Mouse (Mus musculus) thymus, postnatal 36 days (tissue): ENCODE measurements around the gene Akap6.

Source experiments
- DNase-seq, 2 experiments: peaks; one replicate each; pipeline ENCODE4 v3.0.0; 2022; ENCODE audit warnings: mixed read lengths in 2 of 2

Gene Akap6

GRCm38 (mm10) chr12:52850332-52851036 is 151.3 kb downstream of the Akap6 start:
- DNase-seq: no peak

- no peak for DNase-seq
Measured at GRCm38 (mm10) chr12:52851221-52851620, 152.0 kb downstream of the Akap6 start.

- DNase-seq: no peak
Measured at GRCm38 (mm10) chr12:52854236-52854679, 155.1 kb downstream of the Akap6 start.

- no peak for DNase-seq
Measured at GRCm38 (mm10) chr12:52856104-52856503, 156.9 kb downstream of the Akap6 start.

- DNase-seq: no peak
Measured at GRCm38 (mm10) chr12:52857306-52857705, 158.1 kb downstream of the Akap6 start.

GRCm38 (mm10) chr12:52861922-52862321 is 162.7 kb downstream of the Akap6 start:
- no peak for DNase-seq

- no peak for DNase-seq
Measured at GRCm38 (mm10) chr12:52868000-52868624, 168.9 kb downstream of the Akap6 start.

- no peak for DNase-seq
Measured at GRCm38 (mm10) chr12:52871604-52872003, 172.4 kb downstream of the Akap6 start.

- no peak for DNase-seq
Measured at GRCm38 (mm10) chr12:52874332-52874923, 175.2 kb downstream of the Akap6 start.

- DNase-seq: no peak
Measured at GRCm38 (mm10) chr12:52876065-52876464, 176.9 kb downstream of the Akap6 start.

- DNase-seq: no peak
Measured at GRCm38 (mm10) chr12:52876978-52877769, 178.0 kb downstream of the Akap6 start.

GRCm38 (mm10) chr12:52879324-52879723 is 180.1 kb downstream of the Akap6 start:
- no peak for DNase-seq

GRCm38 (mm10) chr12:52892519-52892918 is 193.3 kb downstream of the Akap6 start:
- no peak for DNase-seq

- DNase-seq: no peak
Measured at GRCm38 (mm10) chr12:52893656-52894405, 194.6 kb downstream of the Akap6 start.

- DNase-seq: no peak
Measured at GRCm38 (mm10) chr12:52895672-52896460, 196.7 kb downstream of the Akap6 start.

- DNase-seq: no peak
Measured at GRCm38 (mm10) chr12:52896785-52897184, 197.6 kb downstream of the Akap6 start.

GRCm38 (mm10) chr12:52898130-52898529 is 198.9 kb downstream of the Akap6 start:
- DNase-seq: no peak

- DNase-seq: no peak
Measured at GRCm38 (mm10) chr12:52904046-52904445, 204.9 kb downstream of the Akap6 start.

GRCm38 (mm10) chr12:52908448-52909066 is 209.4 kb downstream of the Akap6 start:
- no peak for DNase-seq

GRCm38 (mm10) chr12:52910345-52910744 is 211.2 kb downstream of the Akap6 start:
- no peak for DNase-seq

- DNase-seq: peak; percentile 43 to 58
Measured at GRCm38 (mm10) chr12:52910819-52911218, 211.6 kb downstream of the Akap6 start.
